Mouse (Mus musculus): Measurements from ENCODE around the gene Cubn.

DNA sequence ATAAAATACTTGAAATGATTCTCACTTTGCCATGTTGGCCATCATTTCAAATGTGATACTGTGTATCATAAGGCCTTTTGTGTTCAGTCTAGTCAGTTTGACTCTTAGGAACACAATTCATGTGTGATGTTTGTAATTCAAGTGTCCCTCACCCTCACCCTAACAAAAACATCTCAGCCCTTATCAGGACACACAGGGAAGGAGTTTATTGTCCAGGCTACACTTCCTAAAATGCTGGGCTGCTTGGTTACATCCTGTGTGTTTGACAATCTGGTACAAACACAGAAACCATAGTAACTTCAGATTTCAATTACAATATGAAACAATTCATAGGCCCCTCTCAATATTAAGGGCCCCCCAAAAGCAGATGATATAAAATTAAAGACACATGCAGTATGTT lies 83.9 kb downstream of the Cubn start:
- no peak for TF ChIP-seq CTCF (IDR thresholded peaks at IDR 0.05; ENCODE audit: extremely low read depth, insufficient read depth, insufficient read length, insufficient replicate concordance)
- no peak for TF ChIP-seq POLR2A (IDR thresholded peaks at IDR 0.05; ENCODE audit: low read depth, low read length)

All from spleen, adult 2 months (tissue).